Mouse (Mus musculus): ENCODE measurements around the gene Gfer. TPM values are rescaled to one million over a fixed set of nuclear protein-coding genes. Genes with fewer than 3 reads are reported as not detected.

Gene Gfer
- total and polyA plus RNA-seq, 3 experiments, result 15.7 to 149 (median 34.1) TPM

- Histone ChIP-seq H3K4me3 (ENCODE audit: low read depth, low read length) (no peak within 1 kb of the TSS), H3K36me3 (replicated peaks) (no peaks in the 10 kb centered on the region), H3K4me1 (ENCODE audit: insufficient read depth, low read depth, low read length) (no peaks in the 10 kb centered on the region), H3K27me3 (ENCODE audit: insufficient read depth, low read length) (peaks cover 51% of the 10 kb centered on the region), H3K9me3 (replicated peaks) (no peaks in the 10 kb centered on the region)
- DNase-seq (ENCODE audit: low spot score), result no peak
- no peak for ATAC-seq (ENCODE audit: extremely low read depth, insufficient number of reproducible peaks, low FRiP score, poor library complexity, severe bottlenecking)
- TF ChIP-seq GATA1 (IDR thresholded peaks at IDR 0.05; ENCODE audit: borderline replicate concordance, low read length) (no peak), GATA2 (IDR thresholded peaks at IDR 0.05; ENCODE audit: borderline replicate concordance, low read depth, low read length) (no peak), TAL1 (conservative IDR thresholded peaks at IDR 0.05; ENCODE audit: low read depth, low read length) (no peak), CTCF (IDR thresholded peaks at IDR 0.05; ENCODE audit: low read depth, low read length) (no peak), POLR2AphosphoS5 (IDR thresholded peaks at IDR 0.05; ENCODE audit: insufficient replicate concordance, low read depth, low read length) (no peak)
Measured at GRCm38 (mm10) chr17:24658017-24658758, 37.8 kb downstream of the Gfer start, which contains the start of gene Npw. Npw (minus strand) TSS chr17:24658457.

DNA sequence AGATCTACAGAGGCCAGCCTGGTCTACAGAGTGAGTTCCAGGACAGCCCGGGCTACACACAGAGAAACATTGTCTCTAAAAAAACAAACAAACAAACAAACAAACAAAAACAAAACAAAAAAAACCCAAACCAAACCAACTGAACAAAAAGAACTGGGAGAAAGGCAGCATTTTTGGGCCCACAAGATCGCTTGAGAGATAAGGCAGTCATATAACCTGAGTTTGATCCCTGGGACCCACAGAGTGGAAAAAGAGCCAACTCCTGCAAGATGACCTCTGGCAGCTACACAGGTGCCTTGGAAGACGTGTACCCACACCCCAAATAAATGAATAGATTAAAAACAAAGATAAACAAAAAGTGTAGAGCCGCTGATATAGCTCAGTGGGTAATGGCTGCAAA is 41.0 kb downstream of the Gfer start:
- ATAC-seq (ENCODE audit: extremely low read depth, insufficient number of reproducible peaks, low FRiP score, poor library complexity, severe bottlenecking), result no peak
- Histone ChIP-seq H3K36me3 (replicated peaks) (no peaks in the 10 kb centered on the region), H3K9me3 (replicated peaks) (no peaks in the 10 kb centered on the region), H3K27me3 (ENCODE audit: insufficient read depth, low read length) (peaks cover 62% of the 10 kb centered on the region), H3K4me3 (ENCODE audit: low read depth, low read length) (no peak overlapping the region), H3K4me1 (ENCODE audit: insufficient read depth, low read depth, low read length) (peaks cover 5% of the 10 kb centered on the region)
- no peak for DNase-seq (ENCODE audit: low spot score)
- TF ChIP-seq GATA2 (IDR thresholded peaks at IDR 0.05; ENCODE audit: borderline replicate concordance, low read depth, low read length) (no peak), CTCF (IDR thresholded peaks at IDR 0.05; ENCODE audit: low read depth, low read length) (no peak), TAL1 (conservative IDR thresholded peaks at IDR 0.05; ENCODE audit: low read depth, low read length) (no peak), GATA1 (IDR thresholded peaks at IDR 0.05; ENCODE audit: borderline replicate concordance, low read length) (no peak), POLR2AphosphoS5 (IDR thresholded peaks at IDR 0.05; ENCODE audit: insufficient replicate concordance, low read depth, low read length) (no peak)

GRCm38 (mm10) chr17:24653967-24654710 is 41.8 kb downstream of the Gfer start:
- Histone ChIP-seq H3K4me3 (ENCODE audit: low read depth, low read length) (no peak overlapping the region), H3K9me3 (replicated peaks) (no peaks in the 10 kb centered on the region), H3K4me1 (ENCODE audit: insufficient read depth, low read depth, low read length) (peaks cover 10% of the 10 kb centered on the region), H3K27me3 (ENCODE audit: insufficient read depth, low read length) (peaks cover 68% of the 10 kb centered on the region), H3K36me3 (replicated peaks) (no peaks in the 10 kb centered on the region)
- no peak for DNase-seq (ENCODE audit: low spot score)
- no peak for TF ChIP-seq POLR2AphosphoS5 (IDR thresholded peaks at IDR 0.05; ENCODE audit: insufficient replicate concordance, low read depth, low read length)
- no peak for TF ChIP-seq CTCF (IDR thresholded peaks at IDR 0.05; ENCODE audit: low read depth, low read length)
- TF ChIP-seq TAL1 (conservative IDR thresholded peaks at IDR 0.05; ENCODE audit: low read depth, low read length), result no peak
- TF ChIP-seq GATA2 (IDR thresholded peaks at IDR 0.05; ENCODE audit: borderline replicate concordance, low read depth, low read length), result no peak
- no peak for TF ChIP-seq GATA1 (IDR thresholded peaks at IDR 0.05; ENCODE audit: borderline replicate concordance, low read length)
- ATAC-seq (ENCODE audit: extremely low read depth, insufficient number of reproducible peaks, low FRiP score, poor library complexity, severe bottlenecking), result no peak

GRCm38 (mm10) chr17:24651835-24652234 is 44.1 kb downstream of the Gfer start:
- TF ChIP-seq GATA1 (IDR thresholded peaks at IDR 0.05; ENCODE audit: borderline replicate concordance, low read length), result no peak
- TF ChIP-seq CTCF (IDR thresholded peaks at IDR 0.05; ENCODE audit: low read depth, low read length), result no peak
- no peak for TF ChIP-seq GATA2 (IDR thresholded peaks at IDR 0.05; ENCODE audit: borderline replicate concordance, low read depth, low read length)
- no peak for TF ChIP-seq TAL1 (conservative IDR thresholded peaks at IDR 0.05; ENCODE audit: low read depth, low read length)
- TF ChIP-seq POLR2AphosphoS5 (IDR thresholded peaks at IDR 0.05; ENCODE audit: insufficient replicate concordance, low read depth, low read length), result no peak
- Histone ChIP-seq H3K36me3 (replicated peaks) (no peaks in the 10 kb centered on the region), H3K27me3 (ENCODE audit: insufficient read depth, low read length) (peaks cover 69% of the 10 kb centered on the region), H3K9me3 (replicated peaks) (no peaks in the 10 kb centered on the region), H3K4me3 (ENCODE audit: low read depth, low read length) (no peak overlapping the region), H3K4me1 (ENCODE audit: insufficient read depth, low read depth, low read length) (peaks cover 10% of the 10 kb centered on the region)
- DNase-seq (ENCODE audit: low spot score) (no peak), ATAC-seq (ENCODE audit: extremely low read depth, insufficient number of reproducible peaks, low FRiP score, poor library complexity, severe bottlenecking) (no peak)

DNA sequence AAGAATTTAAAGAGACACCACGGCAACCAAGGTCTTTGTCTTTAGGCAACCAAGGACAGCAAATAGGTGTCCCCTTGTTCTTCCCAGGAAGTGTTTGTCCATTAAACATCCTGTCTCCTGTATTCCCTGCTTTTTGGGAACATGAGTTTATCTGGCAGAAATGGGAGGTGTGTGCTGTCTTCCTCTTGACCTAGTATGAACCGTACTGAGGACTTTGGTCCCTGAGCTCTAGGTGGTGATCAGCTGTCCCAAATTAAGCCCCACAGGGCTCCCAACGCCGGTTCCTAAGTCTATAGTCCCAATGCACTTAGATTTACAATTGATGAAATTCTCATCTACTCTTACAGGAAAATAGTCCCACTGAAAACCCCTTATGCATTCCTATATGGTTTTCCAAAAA is 45.2 kb downstream of the Gfer start:
- TF ChIP-seq CTCF (IDR thresholded peaks at IDR 0.05; ENCODE audit: low read depth, low read length) (no peak), GATA2 (IDR thresholded peaks at IDR 0.05; ENCODE audit: borderline replicate concordance, low read depth, low read length) (no peak), TAL1 (conservative IDR thresholded peaks at IDR 0.05; ENCODE audit: low read depth, low read length) (no peak), GATA1 (IDR thresholded peaks at IDR 0.05; ENCODE audit: borderline replicate concordance, low read length) (no peak), POLR2AphosphoS5 (IDR thresholded peaks at IDR 0.05; ENCODE audit: insufficient replicate concordance, low read depth, low read length) (no peak)
- Histone ChIP-seq H3K4me1 (ENCODE audit: insufficient read depth, low read depth, low read length) (peaks cover 10% of the 10 kb centered on the region), H3K9me3 (replicated peaks) (no peaks in the 10 kb centered on the region), H3K27me3 (ENCODE audit: insufficient read depth, low read length) (peaks cover 74% of the 10 kb centered on the region), H3K36me3 (replicated peaks) (no peaks in the 10 kb centered on the region), H3K4me3 (ENCODE audit: low read depth, low read length) (no peak overlapping the region)
- no peak for ATAC-seq (ENCODE audit: extremely low read depth, insufficient number of reproducible peaks, low FRiP score, poor library complexity, severe bottlenecking)
- DNase-seq (ENCODE audit: low spot score), result no peak

DNA sequence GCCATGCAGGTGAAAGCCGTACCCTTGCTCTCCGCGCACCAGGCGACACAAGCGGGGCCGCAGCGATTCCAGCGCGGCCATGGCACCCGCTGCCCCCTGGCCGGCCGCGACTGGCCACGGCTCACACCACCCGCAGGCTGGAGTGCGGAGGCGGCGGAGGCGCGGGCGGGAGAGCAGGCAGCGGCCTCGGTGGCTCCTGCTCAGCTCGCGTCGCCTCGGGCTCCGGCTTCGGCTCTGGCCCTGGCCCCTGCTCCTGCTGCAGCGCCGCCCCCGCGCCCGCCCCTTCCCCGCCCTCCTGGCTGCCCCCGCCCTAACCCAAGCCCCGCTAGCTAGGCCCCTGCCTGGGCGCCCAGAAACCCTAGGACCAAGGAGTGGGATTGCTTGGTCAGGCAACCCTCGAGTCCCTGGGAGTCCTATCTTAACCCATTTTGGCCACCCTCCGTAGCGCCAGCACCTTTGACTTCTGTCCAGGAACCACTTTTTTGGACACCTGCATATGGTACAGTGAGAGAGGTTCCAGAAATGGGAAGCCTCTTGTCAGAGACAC is 45.8 kb downstream of the Gfer start, which contains the start of gene Slc9a3r2:
Gene Slc9a3r2 (minus strand): TSS at position 258 of the 547 bp plus-strand sequence.
- ATAC-seq (ENCODE audit: extremely low read depth, insufficient number of reproducible peaks, low FRiP score, poor library complexity, severe bottlenecking), result no peak
- no peak for DNase-seq (ENCODE audit: low spot score)
- H3K4me3 ChIP-seq (ENCODE audit: low read depth, low read length), result peak within 1 kb of the TSS; percentile 63; the same call in 1 of the 2 replicates
- no peaks in the 10 kb centered on the region for H3K36me3 ChIP-seq (replicated peaks)
- peaks cover 10% of the 10 kb centered on the region for H3K4me1 ChIP-seq (ENCODE audit: insufficient read depth, low read depth, low read length)
- no peak for TF ChIP-seq CTCF (IDR thresholded peaks at IDR 0.05; ENCODE audit: low read depth, low read length)
- TF ChIP-seq GATA2 (IDR thresholded peaks at IDR 0.05; ENCODE audit: borderline replicate concordance, low read depth, low read length), result no peak
- TF ChIP-seq GATA1 (IDR thresholded peaks at IDR 0.05; ENCODE audit: borderline replicate concordance, low read length), result no peak
- TF ChIP-seq POLR2AphosphoS5 (IDR thresholded peaks at IDR 0.05; ENCODE audit: insufficient replicate concordance, low read depth, low read length), result no peak
- TF ChIP-seq TAL1 (conservative IDR thresholded peaks at IDR 0.05; ENCODE audit: low read depth, low read length), result no peak
- H3K9me3 ChIP-seq (replicated peaks), result no peaks in the 10 kb centered on the region
- peaks cover 80% of the 10 kb centered on the region for H3K27me3 ChIP-seq (ENCODE audit: insufficient read depth, low read length)
